Mouse (Mus musculus) stomach, postnatal 0 days (tissue): ENCODE results near the gene Depp1. TPM values are rescaled to one million over a fixed set of nuclear protein-coding genes. Genes with fewer than 3 reads are reported as not detected.
A peak's percentile ranks its signal among the peaks of the same experiment; 100 is the strongest.

Source experiments
- ATAC-seq: fragments of 200-750 bp; cut with Nextera tagmentation; 2 replicates; pipeline ENCODE4 v1.8.0; 2017; ENCODE audit not compliant: low FRiP score, low TSS enrichment
- DNase-seq: peaks from one replicate; pipeline ENCODE4 v3.0.0-alpha.2; 2016; ENCODE audit warnings: low spot score
- H3K27ac ChIP-seq: fragments of 300-500 bp; sonication (generic); replicated peaks from 2 replicates; pipeline ENCODE4 v1.5.1; 2014; ENCODE audit warnings: mild to moderate bottlenecking, control low read depth
- H3K27me3 ChIP-seq: fragments of 300-500 bp; sonication (generic); 2 replicates; pipeline ENCODE4 v1.6.1; 2014; ENCODE audit warnings: low read length; ENCODE audit not compliant: control insufficient read depth, insufficient read depth
- H3K36me3 ChIP-seq: fragments of 300-500 bp; sonication (generic); 2 replicates; pipeline ENCODE4 v1.6.1; 2014; ENCODE audit warnings: low read length, mixed read lengths; ENCODE audit not compliant: control insufficient read depth, insufficient read depth
- H3K4me1 ChIP-seq: fragments of 300-500 bp; sonication (generic); replicated peaks from 2 replicates; pipeline ENCODE4 v1.6.1; 2014; ENCODE audit warnings: antibody characterized with exemption; ENCODE audit not compliant: control insufficient read depth, insufficient read depth
- H3K4me2 ChIP-seq: fragments of 300-500 bp; sonication (generic); replicated peaks from 2 replicates; pipeline ENCODE4 v1.6.1; 2014; ENCODE audit warnings: low read depth, mild to moderate bottlenecking, control low read depth, moderate library complexity
- H3K4me3 ChIP-seq: fragments of 300-500 bp; sonication (generic); 2 replicates; pipeline ENCODE4 v1.5.1; 2014; ENCODE audit warnings: low read depth, low read length, control low read depth
- H3K9ac ChIP-seq: fragments of 300-500 bp; sonication (generic); 2 replicates; pipeline ENCODE4 v1.6.1; 2014; ENCODE audit warnings: mild to moderate bottlenecking, low read length, control low read depth, mixed read lengths
- H3K9me3 ChIP-seq: fragments of 300-500 bp; sonication (generic); 2 replicates; pipeline ENCODE4 v1.6.1; 2016; ENCODE audit warnings: low read length; ENCODE audit not compliant: control insufficient read depth
- CTCF ChIP-seq: IDR thresholded peaks from 2 replicates; pipeline ENCODE4 v1.5.1; 2016; ENCODE audit warnings: antibody characterized with exemption, low read depth, mild to moderate bottlenecking, moderate library complexity
- EP300 ChIP-seq: optimal IDR thresholded peaks from 2 replicates; pipeline ENCODE3; 2016; ENCODE audit warnings: antibody characterized with exemption
- WGBS: fragments of 180-500 bp; shearing (Covaris S2); extraction: QIAGEN DNeasy Blood & Tissue Kit; methylation state at CpG from one replicate; pipeline ENCODE4 v1.1.7; 2014; 5-methylcytosine and 5-hydroxymethylcytosine counted together
- polyA plus RNA-seq: library from polyadenylated mRNA; unstranded; fragments of >200 nt; fragmentation: Nextera tagmentation; extraction: Ambion mirVana; gene quantifications from 2 replicates; pipeline ENCODE4 v1.2.1, GENCODE M21; 2015

The Depp1 gene
- polyA plus RNA-seq, 1 experiment from 2014 or later: 37.0 TPM

DNA sequence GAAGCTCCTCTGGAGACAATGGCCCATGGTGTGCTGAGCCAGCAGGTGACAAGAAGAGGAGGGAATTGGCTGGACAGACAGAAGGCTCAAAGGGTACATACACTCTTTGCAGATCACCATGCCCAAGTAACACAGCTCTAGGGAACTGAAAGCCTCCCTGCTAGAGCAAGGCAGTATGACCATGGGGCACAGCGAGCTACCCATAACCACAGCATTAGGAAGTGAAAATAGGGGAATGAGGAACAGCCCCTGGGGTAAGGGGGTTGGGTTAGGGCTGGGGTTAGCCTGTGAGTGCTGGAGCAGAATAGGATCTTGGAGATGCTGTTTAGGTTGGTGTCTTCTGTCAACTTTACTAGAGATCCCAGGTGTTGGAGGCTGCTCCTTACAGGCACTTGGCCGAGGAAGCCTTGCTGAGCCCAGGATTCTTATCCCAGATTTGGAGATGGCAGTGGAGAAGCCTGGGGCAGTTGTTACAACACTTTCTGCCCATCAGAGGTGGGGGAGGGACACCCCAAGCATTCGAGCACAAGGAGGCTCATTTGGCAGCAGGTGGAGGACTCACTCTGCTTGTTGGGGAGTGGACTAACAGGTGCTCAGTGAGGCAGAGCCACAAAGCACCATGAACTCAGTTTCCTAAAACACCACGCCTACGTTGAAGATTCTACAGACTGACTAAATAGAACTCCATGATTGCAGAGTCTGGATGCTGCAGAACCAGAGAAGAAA is 29.3 kb downstream of the Depp1 start:
- H3K27me3 ChIP-seq: no peaks in the 10 kb centered on the region
- DNase-seq (no peak), ATAC-seq (no peak)
- H3K4me2 ChIP-seq: no peak overlapping the region
- H3K4me3 ChIP-seq: no peak overlapping the region
- TF ChIP-seq CTCF (no peak), EP300 (no peak)
- WGBS: 72% methylated on average over 5 of the region's 5 CpGs
- H3K27ac ChIP-seq: no peak overlapping the region
- H3K9ac ChIP-seq: no peak overlapping the region
- no peaks in the 10 kb centered on the region for H3K9me3 ChIP-seq
- H3K36me3 ChIP-seq: no peaks in the 10 kb centered on the region
- H3K4me1 ChIP-seq: 0 out of 2 replicates have a peak, but pooled peaks cover 2% of the 10 kb centered on the region

DNA sequence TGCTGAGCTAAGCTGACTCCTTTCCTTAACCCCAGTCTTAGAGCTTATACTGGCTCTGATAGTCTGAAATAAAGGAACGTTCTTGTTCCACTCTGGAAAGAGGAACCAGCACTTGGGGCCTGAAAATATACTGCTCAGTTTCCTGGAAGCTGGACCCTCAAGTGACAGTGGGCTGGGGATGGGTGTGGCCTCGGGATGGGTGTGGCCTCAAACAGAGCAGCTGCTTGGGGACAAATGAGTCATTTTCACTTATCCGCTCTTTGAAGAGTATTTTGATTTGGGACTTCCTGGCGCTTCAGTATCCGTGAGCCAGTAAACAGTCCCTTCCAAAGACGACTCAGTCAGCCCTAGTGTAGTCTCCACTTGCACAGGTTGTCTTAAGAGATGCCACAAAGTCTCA is 31.9 kb downstream of the Depp1 start:
- Histone ChIP-seq H3K36me3 (no peaks in the 10 kb centered on the region), H3K4me2 (no peak overlapping the region), H3K9ac (no peak overlapping the region), H3K4me3 (no peak overlapping the region), H3K9me3 (no peaks in the 10 kb centered on the region), H3K27me3 (no peaks in the 10 kb centered on the region), H3K27ac (peak overlapping the region; percentile 45; the same call in 1 of the 2 replicates), H3K4me1 (0 out of 2 replicates have a peak, but pooled peaks cover 2% of the 10 kb centered on the region)
- 19% methylated on average over 6 of the region's 6 CpGs for WGBS
- TF ChIP-seq CTCF: no peak
- no peak for TF ChIP-seq EP300
- ATAC-seq (peak; percentile 47; the same call in 1 of the 2 replicates), DNase-seq (no peak)

DNA sequence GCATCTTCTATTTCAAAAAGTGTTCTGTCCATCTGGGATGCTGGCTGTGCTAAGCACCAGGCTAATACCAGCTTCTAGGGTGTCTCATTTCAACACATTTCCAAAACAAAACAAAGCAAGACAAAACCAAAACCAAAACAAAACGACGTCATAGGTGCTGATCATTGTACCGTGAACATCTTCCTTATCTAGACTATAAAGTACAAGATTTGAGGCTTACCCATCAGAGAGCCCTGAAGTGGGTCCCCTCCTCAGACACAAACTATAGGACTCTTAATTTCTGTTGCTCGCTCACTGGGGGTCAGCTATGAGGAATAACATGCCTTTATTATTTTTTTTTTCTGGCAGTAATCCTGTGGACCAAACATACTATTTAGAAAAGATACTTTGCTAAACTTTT is 43.2 kb downstream of the Depp1 start:
- no peak overlapping the region for H3K9ac ChIP-seq
- TF ChIP-seq CTCF: no peak
- no peak for TF ChIP-seq EP300
- no peaks in the 10 kb centered on the region for H3K9me3 ChIP-seq
- no peaks in the 10 kb centered on the region for H3K36me3 ChIP-seq
- no peaks in the 10 kb centered on the region for H3K27me3 ChIP-seq
- H3K27ac ChIP-seq: no peak overlapping the region
- H3K4me3 ChIP-seq: no peak overlapping the region
- WGBS: 84% methylated on average over 4 of the region's 4 CpGs
- ATAC-seq: no peak
- no peaks in the 10 kb centered on the region for H3K4me1 ChIP-seq
- no peak for DNase-seq
- H3K4me2 ChIP-seq: no peak overlapping the region

DNA sequence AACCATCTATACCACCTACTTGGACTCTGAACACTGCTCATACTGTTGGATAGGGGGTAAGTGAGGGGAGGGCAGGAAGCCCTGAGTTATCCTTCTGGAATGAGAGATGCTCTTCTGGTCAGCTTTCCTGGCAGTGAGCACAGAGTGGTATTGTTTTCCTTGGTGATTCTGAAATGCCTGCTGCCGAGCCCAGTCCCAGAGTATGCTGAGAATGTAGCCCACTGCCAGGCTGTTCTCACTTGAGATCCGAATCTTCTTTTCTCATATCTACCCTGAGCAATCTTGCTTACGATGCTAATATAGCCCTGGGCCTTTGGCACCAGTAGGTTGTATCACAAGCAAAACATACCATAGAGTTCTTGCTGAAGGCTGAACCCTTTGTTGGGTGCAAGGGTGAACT is 43.9 kb downstream of the Depp1 start:
- no peaks in the 10 kb centered on the region for H3K4me1 ChIP-seq
- no peak overlapping the region for H3K27ac ChIP-seq
- no peaks in the 10 kb centered on the region for H3K36me3 ChIP-seq
- no peak overlapping the region for H3K4me2 ChIP-seq
- H3K4me3 ChIP-seq: no peak overlapping the region
- H3K27me3 ChIP-seq: no peaks in the 10 kb centered on the region
- TF ChIP-seq CTCF (no peak), EP300 (no peak)
- H3K9me3 ChIP-seq: no peaks in the 10 kb centered on the region
- no peak overlapping the region for H3K9ac ChIP-seq
- no peak for DNase-seq
- ATAC-seq: no peak
- WGBS: 65% methylated on average over 3 of the region's 3 CpGs

DNA sequence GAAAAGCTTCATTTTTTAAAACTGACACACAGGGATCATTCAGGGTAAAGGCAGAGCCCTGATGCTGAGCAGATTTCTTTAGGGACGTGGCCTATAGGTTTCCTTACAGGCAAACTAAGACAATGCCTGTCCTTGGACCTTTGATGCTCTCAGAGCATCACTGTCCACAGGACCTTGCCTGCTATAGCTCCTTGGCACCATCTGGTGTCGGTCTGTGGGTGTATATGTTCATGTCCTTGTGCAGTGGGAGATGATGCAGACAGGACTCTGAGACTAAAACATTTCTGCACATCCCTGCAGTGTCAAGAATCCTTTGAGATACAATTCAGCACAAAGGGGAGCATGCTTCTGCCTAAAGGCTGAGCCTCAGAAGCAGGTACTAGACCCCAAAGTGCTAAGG is 47.0 kb downstream of the Depp1 start:
- no peak for DNase-seq
- WGBS: 28% methylated on average over 2 of the region's 2 CpGs

DNA sequence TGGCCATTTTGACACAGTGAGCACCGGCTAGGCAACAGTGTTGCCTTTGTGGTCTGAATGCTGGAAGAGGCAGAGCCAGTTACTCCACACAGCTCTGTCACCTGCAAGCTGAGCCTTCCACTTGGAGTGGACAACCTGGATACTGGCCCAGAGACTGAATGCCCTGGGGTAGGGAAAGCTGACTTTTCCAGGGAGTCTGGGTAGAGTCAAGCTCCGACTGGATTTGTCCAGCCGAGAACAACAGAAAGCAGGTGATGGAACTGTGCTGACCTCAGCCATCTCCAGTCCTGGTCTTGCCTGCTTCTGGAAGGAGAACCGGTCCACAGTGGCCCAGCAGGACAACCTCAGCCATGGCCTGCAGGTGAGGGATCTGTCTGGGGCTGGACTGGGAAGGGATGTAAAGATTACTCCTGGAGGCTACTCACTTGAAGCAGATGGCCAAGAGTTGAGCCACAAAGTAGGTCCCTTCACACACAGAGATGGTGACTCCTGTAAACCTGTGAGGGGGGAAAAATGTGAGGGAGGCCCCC is 47.6 kb downstream of the Depp1 start:
- 90% methylated on average over 4 of the region's 4 CpGs for WGBS
- ATAC-seq: no peak

More for the DNA sequence above, 47.0 kb downstream of the Depp1 start:
- H3K4me2 ChIP-seq: no peak overlapping the region
- no peaks in the 10 kb centered on the region for H3K36me3 ChIP-seq
- no peak overlapping the region for H3K9ac ChIP-seq
- H3K9me3 ChIP-seq: no peaks in the 10 kb centered on the region
- no peak overlapping the region for H3K4me3 ChIP-seq
- no peaks in the 10 kb centered on the region for H3K27me3 ChIP-seq
- no peak for ATAC-seq
- TF ChIP-seq CTCF: peak; percentile 79
- TF ChIP-seq EP300: no peak
- no peak overlapping the region for H3K27ac ChIP-seq
- no peaks in the 10 kb centered on the region for H3K4me1 ChIP-seq

More for the DNA sequence above, 47.6 kb downstream of the Depp1 start:
- Histone ChIP-seq H3K9ac (no peak overlapping the region), H3K27ac (no peak overlapping the region), H3K27me3 (no peaks in the 10 kb centered on the region), H3K4me3 (no peak overlapping the region), H3K4me1 (no peaks in the 10 kb centered on the region), H3K36me3 (no peaks in the 10 kb centered on the region), H3K9me3 (no peaks in the 10 kb centered on the region), H3K4me2 (no peak overlapping the region)
- DNase-seq: no peak
- TF ChIP-seq CTCF: no peak
- TF ChIP-seq EP300: no peak
